Mouse (Mus musculus) limb, embryonic 11.5 days (tissue): ENCODE data around the gene Sash1. TPM values are rescaled to one million over a fixed set of nuclear protein-coding genes. Genes with fewer than 3 reads are reported as not detected.
A peak's percentile ranks its signal among the peaks of the same experiment; 100 is the strongest.

Source experiments
- ATAC-seq: fragments of 200-750 bp; cut with Nextera tagmentation; 2 replicates; pipeline ENCODE4 v1.8.0; 2017; ENCODE audit warnings: low read depth; ENCODE audit not compliant: insufficient number of reproducible peaks, low FRiP score, low TSS enrichment
- DNase-seq: peaks from one replicate; pipeline ENCODE4 v3.0.0-alpha.2; 2015; ENCODE audit warnings: low spot score
- H3K27ac ChIP-seq: fragments of 300-500 bp; sonication (generic); replicated peaks from 2 replicates; pipeline ENCODE4 v1.5.1; 2014; ENCODE audit warnings: low read depth, mild to moderate bottlenecking, low read length
- H3K27me3 ChIP-seq: fragments of 300-500 bp; sonication (generic); 2 replicates; pipeline ENCODE4 v1.6.1; 2014; ENCODE audit warnings: mild to moderate bottlenecking, low read length, mixed read lengths; ENCODE audit not compliant: control insufficient read depth, insufficient read depth
- H3K36me3 ChIP-seq: fragments of 300-500 bp; sonication (generic); 2 replicates; pipeline ENCODE4 v1.6.1; 2014; ENCODE audit warnings: mild to moderate bottlenecking, low read length, moderate library complexity, mixed read lengths; ENCODE audit not compliant: control insufficient read depth, insufficient read depth
- H3K4me1 ChIP-seq: fragments of 300-500 bp; sonication (generic); 2 replicates; pipeline ENCODE4 v1.6.1; 2014; ENCODE audit warnings: low read length, mixed read lengths; ENCODE audit not compliant: control insufficient read depth, insufficient read depth
- H3K4me2 ChIP-seq: fragments of 300-500 bp; sonication (generic); 2 replicates; pipeline ENCODE4 v1.6.1; 2014; ENCODE audit warnings: low read depth, mild to moderate bottlenecking, moderate library complexity; ENCODE audit not compliant: severe bottlenecking
- H3K4me3 ChIP-seq: fragments of 300-500 bp; sonication (generic); 2 replicates; pipeline ENCODE4 v1.5.1; 2014; ENCODE audit warnings: low read depth, low read length
- H3K9ac ChIP-seq: fragments of 300-500 bp; sonication (generic); 2 replicates; pipeline ENCODE4 v1.6.1; 2014; ENCODE audit warnings: mild to moderate bottlenecking, low read length
- H3K9me3 ChIP-seq: fragments of 300-500 bp; sonication (generic); 2 replicates; pipeline ENCODE4 v1.6.1; 2016; ENCODE audit warnings: low read length; ENCODE audit not compliant: control insufficient read depth
- WGBS: fragments of 180-500 bp; shearing (Covaris S2); extraction: QIAGEN DNeasy Blood & Tissue Kit; methylation state at CpG from one replicate; pipeline ENCODE4 v1.1.7; 2014; 5-methylcytosine and 5-hydroxymethylcytosine counted together
- polyA plus RNA-seq: library from polyadenylated mRNA; unstranded; fragments of >200 nt; fragmentation: Nextera tagmentation; extraction: Ambion mirVana; gene quantifications from 2 replicates; pipeline ENCODE4 v1.2.1, GENCODE M21; 2014

The Sash1 gene
- polyA plus RNA-seq, 1 experiment from 2014 or later = 5.2 TPM

DNA sequence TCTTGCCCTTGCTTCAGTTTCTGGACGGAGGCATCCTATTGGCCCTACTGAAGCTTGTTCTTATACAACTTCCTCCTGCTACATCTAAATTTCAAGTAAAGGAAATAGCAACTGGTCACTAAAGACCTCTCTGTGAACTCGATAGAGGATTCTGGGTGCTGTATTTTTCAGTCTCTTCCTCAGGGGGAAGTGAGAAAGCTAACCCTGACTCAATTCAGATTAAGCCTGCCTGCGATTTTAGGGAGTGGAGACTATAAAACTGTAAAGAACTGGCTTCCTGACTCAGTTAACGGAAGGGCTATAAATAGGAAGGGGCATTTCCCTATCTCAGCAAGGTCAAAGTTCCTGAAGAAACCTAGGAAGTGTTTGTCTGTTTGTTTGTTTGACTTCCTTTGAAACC, 26.3 kb upstream of the Sash1 start:
- H3K4me2 ChIP-seq = no peak overlapping the region
- DNase-seq = no peak
- H3K9me3 ChIP-seq = no peaks in the 10 kb centered on the region
- H3K27ac ChIP-seq = no peak overlapping the region
- no peak overlapping the region for H3K4me3 ChIP-seq
- 65% methylated on average over 4 of the region's 4 CpGs for WGBS
- no peak overlapping the region for H3K9ac ChIP-seq
- peaks cover 3% of the 10 kb centered on the region for H3K4me1 ChIP-seq
- no peak for ATAC-seq
- H3K27me3 ChIP-seq = no peaks in the 10 kb centered on the region
- no peaks in the 10 kb centered on the region for H3K36me3 ChIP-seq

DNA sequence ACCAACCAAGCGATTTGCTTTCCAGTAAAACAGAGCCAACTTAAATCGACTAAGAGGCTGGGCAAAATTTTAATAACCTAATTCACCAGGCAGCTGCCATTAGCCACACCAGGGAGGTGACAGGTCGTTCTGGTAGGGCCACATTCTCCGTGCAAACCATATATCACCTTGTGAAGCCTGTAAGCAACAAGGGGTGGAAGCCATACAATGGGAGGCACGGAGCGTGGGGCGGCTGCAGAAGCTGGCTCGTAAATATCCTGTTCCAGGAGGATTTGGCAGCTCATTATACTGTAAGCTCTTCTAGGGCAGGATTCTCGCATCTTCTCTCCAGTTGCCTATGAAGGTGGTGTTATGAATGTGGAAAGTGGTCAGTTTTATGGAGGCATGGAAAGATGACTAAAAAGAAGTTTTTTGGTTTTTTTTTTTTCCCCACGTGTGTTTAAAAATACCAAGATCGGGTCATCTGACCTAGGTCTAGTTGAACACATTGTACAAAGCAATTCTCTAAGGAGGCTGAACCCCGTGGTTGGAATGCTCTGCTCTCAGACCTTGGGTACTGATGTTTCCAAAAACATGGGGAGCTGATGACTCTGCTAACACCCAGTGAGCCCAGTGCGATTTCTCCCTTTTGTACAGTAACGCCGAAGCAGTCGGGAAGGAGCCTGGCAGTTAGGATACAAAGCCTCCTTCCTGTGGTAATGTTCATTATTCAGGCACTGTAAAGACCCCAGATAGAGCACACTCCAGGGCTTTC, 24.5 kb upstream of the Sash1 start:
- Histone ChIP-seq H3K4me1 (peaks cover 3% of the 10 kb centered on the region), H3K4me2 (no peak overlapping the region), H3K27ac (no peak overlapping the region), H3K36me3 (no peaks in the 10 kb centered on the region), H3K4me3 (no peak overlapping the region), H3K27me3 (no peaks in the 10 kb centered on the region), H3K9ac (no peak overlapping the region), H3K9me3 (no peaks in the 10 kb centered on the region)
- ATAC-seq (no peak), DNase-seq (peak; percentile 54)
- WGBS = 48% methylated on average over 16 of the region's 16 CpGs

DNA sequence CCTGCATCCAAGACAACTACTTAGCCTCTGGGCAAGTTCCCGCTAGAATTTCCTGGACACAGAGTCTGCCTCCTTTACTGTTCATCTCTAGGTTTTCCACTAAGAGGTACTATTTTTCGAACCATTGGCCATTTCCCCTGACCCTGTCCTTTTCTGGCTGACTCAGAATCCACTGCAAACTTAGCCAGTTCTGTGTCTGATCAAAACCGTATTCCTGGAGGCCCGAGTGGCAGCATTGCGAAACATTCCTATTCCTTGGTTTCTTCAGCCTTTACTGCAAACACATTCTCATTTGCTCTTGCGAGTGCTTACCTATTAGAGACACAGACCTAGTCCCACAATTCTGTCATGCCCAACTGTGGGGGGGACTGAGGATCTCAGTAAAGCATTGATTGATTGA, 17.2 kb upstream of the Sash1 start:
- H3K4me1 ChIP-seq = peaks cover 8% of the 10 kb centered on the region
- ATAC-seq = no peak
- no peak overlapping the region for H3K27ac ChIP-seq
- no peaks in the 10 kb centered on the region for H3K27me3 ChIP-seq
- 96% methylated on average over 6 of the region's 6 CpGs for WGBS
- no peaks in the 10 kb centered on the region for H3K36me3 ChIP-seq
- H3K4me2 ChIP-seq = no peak overlapping the region
- no peak overlapping the region for H3K9ac ChIP-seq
- DNase-seq = no peak
- no peaks in the 10 kb centered on the region for H3K9me3 ChIP-seq
- H3K4me3 ChIP-seq = no peak overlapping the region

DNA sequence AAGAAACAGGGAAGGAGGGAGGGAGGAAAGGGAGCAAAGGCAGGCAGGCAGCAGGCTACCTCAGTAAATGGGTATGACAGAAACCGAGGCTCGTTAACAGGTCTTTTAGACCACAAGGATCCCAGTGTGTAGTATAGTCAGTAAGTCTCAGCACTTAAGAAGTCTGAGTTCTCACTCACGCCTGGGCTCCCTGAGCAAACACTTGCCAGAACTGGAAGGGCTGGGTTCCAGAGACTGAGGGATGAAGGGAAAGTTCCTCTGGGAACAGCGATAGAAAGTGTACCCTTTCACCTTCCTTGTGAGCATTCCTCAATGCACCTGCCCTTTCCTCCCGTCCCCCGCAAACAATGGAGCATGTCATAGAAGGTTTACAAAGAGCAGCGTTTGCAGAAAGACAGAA, 16.5 kb upstream of the Sash1 start:
- ATAC-seq = no peak
- 77% methylated on average over 7 of the region's 7 CpGs for WGBS
- Histone ChIP-seq H3K36me3 (no peaks in the 10 kb centered on the region), H3K9me3 (no peaks in the 10 kb centered on the region), H3K4me3 (no peak overlapping the region), H3K27ac (no peak overlapping the region), H3K9ac (no peak overlapping the region), H3K27me3 (no peaks in the 10 kb centered on the region), H3K4me2 (no peak overlapping the region), H3K4me1 (peaks cover 10% of the 10 kb centered on the region)
- no peak for DNase-seq

DNA sequence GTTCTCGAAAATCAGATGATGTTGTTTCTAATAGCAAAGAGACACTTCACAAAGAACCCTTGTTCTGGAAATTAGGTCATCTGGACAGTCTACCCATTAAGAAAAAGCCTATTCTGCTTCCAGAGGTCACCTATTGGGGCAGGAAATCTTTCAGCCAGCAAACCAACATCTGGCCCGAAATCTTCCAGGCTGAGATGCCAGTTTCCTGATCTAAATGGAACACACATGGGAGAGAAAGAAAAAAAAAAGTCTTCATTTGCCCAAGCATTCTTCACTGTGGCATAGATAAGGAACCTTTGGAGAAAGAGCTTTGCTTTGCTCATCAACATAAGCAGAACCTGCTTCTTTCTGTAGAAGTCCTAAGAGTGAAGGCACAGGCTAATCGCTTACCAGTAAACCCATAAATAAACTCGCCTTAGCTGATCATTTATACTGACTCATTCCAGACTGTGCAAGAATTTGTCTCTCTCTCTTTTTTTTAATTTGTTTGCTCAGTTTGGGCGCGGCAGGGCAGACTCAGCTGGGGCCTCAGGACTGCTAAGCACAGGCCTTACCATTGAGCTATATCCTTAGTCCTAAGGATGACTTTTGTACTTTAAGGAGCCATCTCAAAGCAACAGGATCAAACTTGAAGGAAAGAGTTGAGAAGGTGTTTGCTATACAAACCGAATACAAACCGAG, 13.1 kb upstream of the Sash1 start:
- ATAC-seq (no peak), DNase-seq (peak; percentile 29)
- H3K4me1 ChIP-seq = peaks cover 10% of the 10 kb centered on the region
- 40% methylated on average over 8 of the region's 8 CpGs for WGBS
- H3K9me3 ChIP-seq = no peaks in the 10 kb centered on the region
- H3K9ac ChIP-seq = no peak overlapping the region
- no peak overlapping the region for H3K27ac ChIP-seq
- no peaks in the 10 kb centered on the region for H3K36me3 ChIP-seq
- H3K27me3 ChIP-seq = no peaks in the 10 kb centered on the region
- no peak overlapping the region for H3K4me3 ChIP-seq
- no peak overlapping the region for H3K4me2 ChIP-seq

DNA sequence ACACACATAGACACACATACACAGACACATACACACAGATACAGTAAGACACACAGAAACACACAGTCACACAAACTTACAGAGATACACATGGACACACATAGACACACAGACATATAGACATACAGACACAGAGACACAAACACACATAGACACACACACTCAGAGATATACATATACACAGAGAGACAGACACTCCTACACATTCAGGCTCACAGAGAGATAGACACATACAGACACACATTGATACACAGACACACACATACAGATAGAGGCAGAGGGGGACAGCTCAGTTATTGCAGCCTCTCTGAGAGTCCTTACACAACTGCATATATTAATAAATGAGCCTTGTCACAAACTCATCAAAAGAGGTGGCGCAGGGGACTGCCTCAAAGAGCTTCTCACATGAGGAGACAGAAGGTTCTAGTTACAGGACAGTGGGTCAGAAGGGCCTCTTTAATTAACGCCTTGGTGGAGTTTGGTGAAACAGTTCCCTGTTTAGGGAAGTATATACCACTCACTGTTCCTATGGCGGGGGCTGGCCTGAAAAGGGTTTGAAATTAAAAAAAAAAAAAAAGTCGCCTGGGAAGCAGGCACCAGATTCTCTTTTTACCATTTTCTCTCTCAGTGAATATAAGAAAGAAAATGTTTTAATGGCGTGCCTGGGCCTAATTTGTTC, 12.4 kb upstream of the Sash1 start:
- Histone ChIP-seq H3K9me3 (no peaks in the 10 kb centered on the region), H3K4me1 (peaks cover 10% of the 10 kb centered on the region), H3K36me3 (no peaks in the 10 kb centered on the region), H3K27ac (no peak overlapping the region), H3K27me3 (no peaks in the 10 kb centered on the region), H3K4me2 (no peak overlapping the region), H3K4me3 (no peak overlapping the region), H3K9ac (no peak overlapping the region)
- ATAC-seq (0 out of 2 replicates have a peak, but pooled peaks have one; percentile 47), DNase-seq (no peak)
- WGBS = 19% methylated on average over 5 of the region's 5 CpGs

GRCm38 (mm10) chr10:8894965-8895515, 9.2 kb upstream of the Sash1 start:
- no peak overlapping the region for H3K9ac ChIP-seq
- H3K4me3 ChIP-seq = no peak overlapping the region
- peaks cover 10% of the 10 kb centered on the region for H3K4me1 ChIP-seq
- no peak overlapping the region for H3K4me2 ChIP-seq
- ATAC-seq (no peak), DNase-seq (no peak)
- 84% methylated on average over 6 of the region's 6 CpGs for WGBS
- no peaks in the 10 kb centered on the region for H3K9me3 ChIP-seq
- no peaks in the 10 kb centered on the region for H3K27me3 ChIP-seq
- H3K27ac ChIP-seq = no peak overlapping the region
- no peaks in the 10 kb centered on the region for H3K36me3 ChIP-seq

DNA sequence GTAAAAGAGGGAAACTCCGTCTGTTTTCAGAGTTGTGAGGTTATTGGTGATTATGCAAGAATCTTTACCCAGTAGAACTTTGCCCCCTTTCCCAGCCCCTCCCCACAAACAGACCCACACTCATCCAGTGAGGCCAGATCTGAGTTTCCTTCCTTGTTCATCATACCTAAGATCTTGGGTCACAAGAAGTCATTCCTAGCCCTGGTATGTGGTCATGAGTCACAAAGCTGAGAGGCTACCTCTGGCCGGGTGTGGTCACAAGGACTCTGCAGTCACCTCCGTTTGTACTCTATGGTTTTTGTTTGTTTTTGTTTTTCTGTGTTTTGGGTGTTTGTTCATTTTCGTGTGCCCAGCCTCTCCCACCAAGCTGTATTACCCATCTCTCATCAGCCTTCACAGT, 4.6 kb upstream of the Sash1 start:
- H3K27me3 ChIP-seq = no peaks in the 10 kb centered on the region
- no peak overlapping the region for H3K9ac ChIP-seq
- H3K36me3 ChIP-seq = no peaks in the 10 kb centered on the region
- H3K4me1 ChIP-seq = 0 out of 2 replicates have a peak, but pooled peaks cover 2% of the 10 kb centered on the region
- H3K4me3 ChIP-seq = no peak overlapping the region
- no peaks in the 10 kb centered on the region for H3K9me3 ChIP-seq
- 81% methylated on average over 4 of the region's 4 CpGs for WGBS
- H3K27ac ChIP-seq = no peak overlapping the region
- H3K4me2 ChIP-seq = no peak overlapping the region
- no peak for DNase-seq
- no peak for ATAC-seq
